Comparison of ENCODE assay signal across 10 mouse cellular contexts in the genomic region with DNA sequence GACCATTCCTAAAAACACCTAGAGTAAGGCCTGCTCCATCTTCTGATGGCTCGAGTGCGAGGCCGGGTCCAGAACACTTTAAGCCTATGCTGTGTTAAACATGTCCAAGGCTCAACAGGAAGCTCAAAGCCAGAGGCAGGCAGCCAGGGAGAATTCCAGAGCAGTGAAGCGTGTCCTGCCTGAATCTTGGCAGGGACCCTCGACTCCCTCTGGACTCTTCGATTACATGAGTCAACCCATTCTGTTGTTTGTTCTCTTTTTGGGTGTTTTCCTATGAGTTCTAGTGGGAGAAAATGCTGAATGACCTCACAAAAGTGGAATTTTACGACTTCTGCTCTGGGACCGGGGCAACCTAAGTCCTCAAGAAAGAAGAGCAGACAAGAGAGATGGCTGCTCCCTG. TPM values are rescaled to one million over a fixed set of nuclear protein-coding genes. Genes with fewer than 3 reads are reported as not detected.
DNase-seq lines count a peak whose midpoint lies in the region; ATAC-seq lines count a peak whose summit lies in the region.
"Had no signal": no experiment of that assay in that cellular context is flagged by ENCODE, and none has a peak within 500 bp of the region (broad histone marks: within the 10 kb centered on the region; RNA-seq: fewer than 3 reads in every experiment).

No protein-coding gene starts in this region.

- peak overlapping the region; percentile 19; the same call in 1 of the 2 replicates for H3K4me2 ChIP-seq in kidney, embryonic 16.5 days (replicated peaks; ENCODE audit: low read depth, low read length)
- H3K4me2 ChIP-seq: neural tube, embryonic 12.5 days had no signal

- peak; percentile 67 to 73 for DNase-seq in cerebellum, postnatal 25 days
- DNase-seq in cerebellum, adult 11-12 months: no peak
- DNase-seq in adipocyte (ENCODE audit: low spot score): peak; percentile 72
- peak; percentile 89 for DNase-seq in heart, adult 8-10 months (ENCODE audit: low spot score)
- DNase-seq in skeletal muscle tissue, adult 2 months (ENCODE audit: low read depth, low spot score): peak; percentile 89
- DNase-seq in thymus, postnatal 36 days: no peak
- DNase-seq in thymus, postnatal 10 days (ENCODE audit: low spot score in 2 of 2): no peak

- peak overlapping the region; percentile 62 for H3K27ac ChIP-seq in kidney, embryonic 16.5 days (ENCODE audit: low read length)
- H3K27ac ChIP-seq: neural tube, embryonic 12.5 days had no signal

- H3K27me3 ChIP-seq in kidney, embryonic 16.5 days (ENCODE audit: insufficient read depth, low read length): no peaks in the 10 kb centered on the region
- H3K27me3 ChIP-seq: CH12.LX; neural tube, embryonic 12.5 days had no signal

- peak; percentile 83 for ATAC-seq in kidney, embryonic 16.5 days (ENCODE audit: low FRiP score, low TSS enrichment)

- peaks cover 25% of the 10 kb centered on the region for H3K4me1 ChIP-seq in kidney, embryonic 16.5 days (ENCODE audit: insufficient read depth, low read length)
- H3K4me1 ChIP-seq: neural tube, embryonic 12.5 days had no signal

- H3K9ac ChIP-seq in kidney, embryonic 16.5 days (replicated peaks; ENCODE audit: low read length): no peak overlapping the region
- H3K9ac ChIP-seq: neural tube, embryonic 12.5 days had no signal

- no peak overlapping the region for H3K4me3 ChIP-seq in kidney, embryonic 16.5 days (ENCODE audit: low read length)
- H3K4me3 ChIP-seq: neural tube, embryonic 12.5 days had no signal

- H3K9me3 ChIP-seq in kidney, embryonic 16.5 days (ENCODE audit: low read length): no peaks in the 10 kb centered on the region
- H3K9me3 ChIP-seq: neural tube, embryonic 12.5 days had no signal

- no peaks in the 10 kb centered on the region for H3K36me3 ChIP-seq in kidney, embryonic 16.5 days (ENCODE audit: insufficient read depth, low read length)
- H3K36me3 ChIP-seq: neural tube, embryonic 12.5 days had no signal

- 30% methylated on average over 8 of the region's 8 CpGs for WGBS in kidney, embryonic 16.5 days

RNA-seq across cellular contexts. Expression of a gene that starts 15.4 kb away (rescaled TPM):
- total RNA-seq in heart, adult 8-10 months (2022): 1 to 10 TPM; 2.2 to 3.6 (median 3.1) TPM
- polyA plus RNA-seq in kidney, embryonic 16.5 days (2015; fragmentation: Nextera tagmentation; extraction: Ambion mirVana): 19.3 and 19.8 TPM in 2 replicates

Comparison
In these comparisons a context has a peak if more than half of its experiments do, and no peak if none do; other contexts are left out.
1. DNase-seq: peak in cerebellum, postnatal 25 days (2 of 2), adipocyte (single experiment), heart, adult 8-10 months (single experiment) and skeletal muscle tissue, adult 2 months (single experiment); none in cerebellum, adult 11-12 months (single experiment), thymus, postnatal 36 days (0 of 2) and thymus, postnatal 10 days (0 of 2).